Mouse (Mus musculus) lung, embryonic 14.5 days (tissue): Measurements from ENCODE around the gene Cox4i1. TPM values are rescaled to one million over a fixed set of nuclear protein-coding genes. Genes with fewer than 3 reads are reported as not detected.
"Not testable (repeated sequence)": the region's sequence is repeated elsewhere in the genome, so short reads cannot be mapped to it uniquely, and the experiment has no call there.

Source experiments
- ATAC-seq: fragments of 200-750 bp; cut with Nextera tagmentation; 2 replicates; pipeline ENCODE4 v1.8.0; 2017; ENCODE audit warnings: mild to moderate bottlenecking, moderate TSS enrichment, moderate library complexity; ENCODE audit not compliant: insufficient read depth
- DNase-seq: peaks from one replicate; pipeline ENCODE4 v3.0.0-alpha.2; 2015
- H3K27ac ChIP-seq: fragments of 300-500 bp; sonication (generic); 2 replicates; pipeline ENCODE4 v1.5.1; 2014; ENCODE audit warnings: low read depth, mild to moderate bottlenecking, moderate library complexity
- H3K27me3 ChIP-seq: fragments of 300-500 bp; sonication (generic); 2 replicates; pipeline ENCODE4 v1.6.1; 2014; ENCODE audit warnings: low read length, control low read depth; ENCODE audit not compliant: insufficient read depth
- H3K36me3 ChIP-seq: fragments of 300-500 bp; sonication (generic); 2 replicates; pipeline ENCODE4 v1.6.1; 2014; ENCODE audit warnings: control low read depth; ENCODE audit not compliant: insufficient read depth
- H3K4me1 ChIP-seq: fragments of 300-500 bp; sonication (generic); 2 replicates; pipeline ENCODE4 v1.6.1; 2014; ENCODE audit warnings: antibody characterized with exemption, control low read depth; ENCODE audit not compliant: insufficient read depth
- H3K4me2 ChIP-seq: fragments of 300-500 bp; sonication (generic); 2 replicates; pipeline ENCODE4 v1.6.1; 2014; ENCODE audit warnings: mild to moderate bottlenecking
- H3K4me3 ChIP-seq: fragments of 300-500 bp; sonication (generic); 2 replicates; pipeline ENCODE4 v1.5.1; 2014; ENCODE audit warnings: low read depth, low read length
- H3K9ac ChIP-seq: fragments of 300-500 bp; sonication (generic); 2 replicates; pipeline ENCODE4 v1.6.1; 2014
- H3K9me3 ChIP-seq: fragments of 300-500 bp; sonication (generic); 2 replicates; pipeline ENCODE4 v1.6.1; 2016; ENCODE audit warnings: low read depth, low read length, control low read depth
- CTCF ChIP-seq: IDR thresholded peaks from 2 replicates; pipeline ENCODE4 v1.5.1; 2016; ENCODE audit warnings: antibody characterized with exemption, low read depth
- WGBS: fragments of 180-500 bp; shearing (Covaris S2); extraction: QIAGEN DNeasy Blood & Tissue Kit; methylation state at CpG from one replicate; pipeline ENCODE4 v1.1.7; 2014; 5-methylcytosine and 5-hydroxymethylcytosine counted together
- polyA plus RNA-seq: library from polyadenylated mRNA; unstranded; fragments of >200 nt; fragmentation: Nextera tagmentation; extraction: Ambion mirVana; gene quantifications from 2 replicates; pipeline ENCODE4 v1.2.1, GENCODE M21; 2014

Gene Cox4i1
- polyA plus RNA-seq, 1 experiment from 2014 or later = 941 TPM

GRCm38 (mm10) chr8:120673298-120673697, 5.3 kb downstream of the Cox4i1 start:
- H3K4me3 ChIP-seq = no peak overlapping the region
- H3K4me1 ChIP-seq = 0 out of 2 replicates have a peak, but pooled peaks cover 5% of the 10 kb centered on the region
- no peaks in the 10 kb centered on the region for H3K9me3 ChIP-seq
- H3K4me2 ChIP-seq = no peak overlapping the region
- no peak for TF ChIP-seq CTCF
- peaks cover 51% of the 10 kb centered on the region for H3K36me3 ChIP-seq
- DNase-seq = no peak
- H3K27ac ChIP-seq = no peak overlapping the region
- 89% methylated on average over 7 of the region's 7 CpGs for WGBS
- H3K9ac ChIP-seq = no peak overlapping the region
- H3K27me3 ChIP-seq = no peaks in the 10 kb centered on the region
- ATAC-seq = no peak

- Histone ChIP-seq H3K27ac (no peak overlapping the region), H3K27me3 (no peaks in the 10 kb centered on the region), H3K4me3 (no peak overlapping the region), H3K9ac (no peak overlapping the region), H3K4me1 (no peaks in the 10 kb centered on the region), H3K4me2 (no peak overlapping the region), H3K9me3 (no peaks in the 10 kb centered on the region), H3K36me3 (peaks cover 43% of the 10 kb centered on the region)
- WGBS = 71% methylated on average over 8 of the region's 8 CpGs
- no peak for DNase-seq
- peak; percentile 41; the same call in 1 of the 2 replicates for TF ChIP-seq CTCF
- ATAC-seq = no peak
Measured at GRCm38 (mm10) chr8:120675718-120676117, 7.7 kb downstream of the Cox4i1 start.

- no peaks in the 10 kb centered on the region for H3K9me3 ChIP-seq
- H3K4me1 ChIP-seq = no peaks in the 10 kb centered on the region
- no peak overlapping the region for H3K4me3 ChIP-seq
- DNase-seq (peak; percentile 97), ATAC-seq (peak; percentile 50; the same call in 1 of the 2 replicates)
- H3K27ac ChIP-seq = no peak overlapping the region
- no peaks in the 10 kb centered on the region for H3K27me3 ChIP-seq
- peaks cover 15% of the 10 kb centered on the region for H3K36me3 ChIP-seq
- H3K9ac ChIP-seq = no peak overlapping the region
- H3K4me2 ChIP-seq = no peak overlapping the region
- peak; percentile 97 for TF ChIP-seq CTCF
- 10% methylated on average over 10 of the region's 10 CpGs for WGBS
Measured at GRCm38 (mm10) chr8:120678447-120678846, 10.4 kb downstream of the Cox4i1 start.

GRCm38 (mm10) chr8:120679629-120680387, 11.8 kb downstream of the Cox4i1 start:
- DNase-seq = no peak
- 26% methylated on average over 11 of the region's 11 CpGs for WGBS
- Histone ChIP-seq H3K4me3 (no peak overlapping the region), H3K9me3 (no peaks in the 10 kb centered on the region), H3K9ac (no peak overlapping the region), H3K4me1 (no peaks in the 10 kb centered on the region), H3K27me3 (peaks cover 3% of the 10 kb centered on the region; the same call in 1 of the 2 replicates), H3K27ac (no peak overlapping the region), H3K4me2 (no peak overlapping the region), H3K36me3 (peaks cover 6% of the 10 kb centered on the region; the same call in 1 of the 2 replicates)
- ATAC-seq = no peak
- TF ChIP-seq CTCF = no peak

GRCm38 (mm10) chr8:120680405-120680804, 12.4 kb downstream of the Cox4i1 start:
- not testable (repeated sequence) for H3K4me1 ChIP-seq, H3K4me2 ChIP-seq, ATAC-seq, H3K9me3 ChIP-seq, H3K27me3 ChIP-seq, H3K9ac ChIP-seq, H3K4me3 ChIP-seq, H3K27ac ChIP-seq, H3K36me3 ChIP-seq
- 44% methylated on average over 7 of the region's 7 CpGs for WGBS
- peak; percentile 85 for DNase-seq
- TF ChIP-seq CTCF = peak; percentile 82

- no peak for DNase-seq
- no peak for ATAC-seq
- Histone ChIP-seq H3K36me3 (no peaks in the 10 kb centered on the region), H3K27ac (no peak overlapping the region), H3K4me2 (no peak overlapping the region), H3K4me1 (no peaks in the 10 kb centered on the region), H3K9ac (no peak overlapping the region), H3K4me3 (no peak overlapping the region), H3K27me3 (peaks cover 3% of the 10 kb centered on the region; the same call in 1 of the 2 replicates), H3K9me3 (no peaks in the 10 kb centered on the region)
- TF ChIP-seq CTCF = no peak
- 74% methylated on average over 10 of the region's 10 CpGs for WGBS
Measured at GRCm38 (mm10) chr8:120681113-120681512, 13.1 kb downstream of the Cox4i1 start.

- Histone ChIP-seq H3K4me1 (no peaks in the 10 kb centered on the region), H3K9me3 (no peaks in the 10 kb centered on the region), H3K4me2 (no peak overlapping the region), H3K27ac (no peak overlapping the region), H3K27me3 (peaks cover 6% of the 10 kb centered on the region), H3K4me3 (no peak overlapping the region), H3K9ac (no peak overlapping the region), H3K36me3 (no peaks in the 10 kb centered on the region)
- 13% methylated on average over 10 of the region's 10 CpGs for WGBS
- 0 out of 2 replicates have a peak, but pooled peaks have one; percentile 41 for ATAC-seq
- DNase-seq = peak; percentile 85
- TF ChIP-seq CTCF = peak; percentile 79
Measured at GRCm38 (mm10) chr8:120683602-120684001, 15.6 kb downstream of the Cox4i1 start.
